Mouse (Mus musculus) left cerebral cortex, postnatal 10 days (tissue): Measurements from ENCODE around the gene Fastkd3. TPM values are rescaled to one million over a fixed set of nuclear protein-coding genes. Genes with fewer than 3 reads are reported as not detected.
A peak's percentile ranks its signal among the peaks of the same experiment; 100 is the strongest.
"Not testable (repeated sequence)": the region's sequence is repeated elsewhere in the genome, so short reads cannot be mapped to it uniquely, and the experiment has no call there.

Source experiments
- DNase-seq, 2 experiments: peaks; one replicate each; pipeline ENCODE4 v3.0.0; 2021 to 2022; ENCODE audit warnings: low spot score in 2 of 2, mixed read lengths in 1 of 2; ENCODE audit errors: extremely low spot score in 1 of 2
- intact Hi-C: fragments of 180-260 bp; cut with DNase I; formaldehyde crosslinking; loops from one replicate; pipeline ENCODE4 v1.15.1; 2025
- total RNA-seq, 2 experiments: library from RNA; stranded (reverse); gene quantifications; 2 replicates each; pipeline ENCODE4 v1.2.3; 2021

The Fastkd3 gene
- total RNA-seq: 10 to 100 TPM; 12.4 to 13.2 TPM

- DNase-seq: peak; percentile 96 to 99
- intact Hi-C loops: no loop called here
These were observed at the start of gene Fastkd3, which contains the start of gene Mtrr for GRCm38 (mm10) chr13:68581747-68582516. Gene Fastkd3 (plus strand): TSS chr13:68582234. Gene Mtrr (minus strand): TSS chr13:68582149.

- intact Hi-C loops, DNase-seq: not testable (repeated sequence)
These were observed 28.6 kb upstream of the Fastkd3 start for GRCm38 (mm10) chr13:68553391-68553790.

DNA sequence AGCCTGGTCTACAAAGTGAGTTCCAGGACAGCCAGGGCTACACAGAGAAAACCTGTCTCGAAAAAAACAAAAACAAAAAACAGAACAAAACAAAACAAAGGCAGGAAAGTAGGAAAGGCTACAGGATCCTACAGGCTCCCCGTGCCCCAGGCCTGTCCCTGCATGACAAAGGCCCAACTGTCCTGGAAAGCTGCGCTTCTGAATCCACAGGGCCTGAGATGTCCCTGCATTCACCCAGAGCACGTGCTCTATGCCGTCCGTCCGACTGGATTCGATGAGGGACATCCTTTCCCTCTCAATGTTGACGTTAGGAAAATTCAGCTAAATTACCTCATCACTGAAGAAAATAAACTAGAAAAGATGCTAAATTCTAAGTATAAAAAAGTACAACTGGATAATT, 13.9 kb upstream of the Fastkd3 start:
- no peak for DNase-seq
- intact Hi-C loops: no loop called here

DNA sequence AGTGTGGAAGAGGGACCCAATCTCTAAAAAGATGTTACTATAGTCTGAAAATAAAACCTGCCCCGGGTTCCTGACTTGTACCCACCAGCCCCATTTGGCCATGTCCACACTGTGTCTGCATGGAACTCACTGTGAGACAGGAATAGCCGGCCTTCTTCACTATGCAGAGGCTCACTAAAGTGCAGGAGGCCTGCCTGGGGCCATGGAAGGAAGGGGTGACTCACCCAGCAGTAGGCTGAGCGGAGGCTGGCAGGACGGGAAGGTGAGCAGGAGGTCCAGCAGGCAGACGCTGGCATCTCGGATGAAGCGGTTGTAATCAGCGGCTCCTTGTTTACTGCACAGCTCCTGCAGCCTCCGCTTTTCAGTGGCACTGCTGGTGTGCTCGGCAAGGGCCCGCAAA, 13.5 kb upstream of the Fastkd3 start:
- intact Hi-C loops: no loop called here
- DNase-seq: peak in 1 of 2 experiments; percentile 30

GRCm38 (mm10) chr13:68569589-68570336, 12.3 kb upstream of the Fastkd3 start:
- intact Hi-C loops: no loop called here
- peak; percentile 60 to 74 for DNase-seq

DNA sequence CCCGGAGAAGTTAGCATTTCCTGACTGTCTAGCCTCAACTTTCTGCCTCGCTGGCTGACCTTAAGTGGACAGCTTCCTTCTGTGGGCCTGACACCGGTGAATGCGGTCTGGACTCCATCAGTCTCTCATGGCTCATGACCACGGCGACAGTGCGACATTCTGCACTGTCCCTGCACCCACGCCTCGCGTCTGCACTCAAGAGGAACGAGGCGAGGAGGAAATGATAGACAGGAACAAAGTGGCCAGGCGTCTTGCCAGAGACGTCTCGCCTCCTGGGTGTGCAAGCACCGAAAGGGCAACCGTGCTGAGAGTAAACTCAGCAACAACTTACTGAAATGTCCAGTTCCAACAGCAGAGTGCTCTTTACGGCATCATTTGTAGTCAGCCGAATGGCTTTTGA, 9.8 kb upstream of the Fastkd3 start:
- DNase-seq: no peak
- intact Hi-C loops: no loop called here

- intact Hi-C loops: no loop called here
- no peak for DNase-seq
These were observed 8.8 kb upstream of the Fastkd3 start for GRCm38 (mm10) chr13:68572966-68573913.

GRCm38 (mm10) chr13:68574398-68574797, 7.6 kb upstream of the Fastkd3 start:
- intact Hi-C loops: no loop called here

DNA sequence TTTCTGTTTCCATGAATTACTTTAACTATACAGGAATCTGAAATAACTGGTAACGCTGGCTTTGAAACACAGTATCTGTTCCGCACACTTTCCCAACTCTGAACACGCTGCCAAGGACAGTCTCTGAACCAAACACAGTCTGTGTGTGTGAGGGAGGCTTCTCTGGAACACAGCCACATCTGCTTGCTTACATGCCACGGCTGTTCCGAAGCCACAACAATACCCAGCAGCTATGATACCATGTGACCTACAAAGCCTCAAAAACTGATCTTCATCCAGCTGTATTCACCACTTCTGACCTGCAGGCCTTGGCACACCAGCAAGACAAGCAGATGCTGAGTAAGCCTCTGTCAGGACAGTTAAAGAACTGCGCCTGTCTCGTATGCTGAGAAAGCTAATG, 4.1 kb upstream of the Fastkd3 start:
- peak in 1 of 2 experiments; percentile 48 for DNase-seq
- intact Hi-C loops: no loop called here

More at GRCm38 (mm10) chr13:68574398-68574797, 7.6 kb upstream of the Fastkd3 start:
- DNase-seq: no peak

- no peak for DNase-seq
- intact Hi-C loops: no loop called here
These were observed 821 bp upstream of the Fastkd3 start for GRCm38 (mm10) chr13:68581086-68581740.

GRCm38 (mm10) chr13:68582517-68582780, 415 bp downstream of the Fastkd3 start:
- DNase-seq: no peak
- intact Hi-C loops: no loop called here

DNA sequence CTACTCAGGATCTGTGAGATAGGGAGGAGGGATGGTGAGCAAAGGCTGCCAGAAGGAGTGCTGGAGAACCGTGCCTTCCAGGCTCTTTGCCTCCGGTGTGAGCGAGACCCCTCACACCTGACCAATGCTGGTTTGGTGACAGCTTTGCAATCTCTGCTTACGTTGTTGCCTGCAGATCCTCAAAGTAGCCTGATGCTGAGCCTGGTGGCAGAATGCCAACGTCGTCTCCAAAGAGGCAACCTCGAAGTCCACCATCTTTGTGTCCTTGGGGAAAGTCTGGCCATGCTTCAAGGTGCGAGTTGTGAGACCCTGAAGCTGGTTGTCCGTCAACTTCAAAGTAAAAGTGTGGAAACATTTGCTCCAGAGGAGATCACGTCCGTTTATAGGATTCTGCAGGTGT, 1.9 kb downstream of the Fastkd3 start:
- intact Hi-C loops: no loop called here
- DNase-seq: peak in 1 of 2 experiments; percentile 47

- DNase-seq: no peak
- intact Hi-C loops: no loop called here
These were observed 3.4 kb downstream of the Fastkd3 start for GRCm38 (mm10) chr13:68585441-68585840.

DNA sequence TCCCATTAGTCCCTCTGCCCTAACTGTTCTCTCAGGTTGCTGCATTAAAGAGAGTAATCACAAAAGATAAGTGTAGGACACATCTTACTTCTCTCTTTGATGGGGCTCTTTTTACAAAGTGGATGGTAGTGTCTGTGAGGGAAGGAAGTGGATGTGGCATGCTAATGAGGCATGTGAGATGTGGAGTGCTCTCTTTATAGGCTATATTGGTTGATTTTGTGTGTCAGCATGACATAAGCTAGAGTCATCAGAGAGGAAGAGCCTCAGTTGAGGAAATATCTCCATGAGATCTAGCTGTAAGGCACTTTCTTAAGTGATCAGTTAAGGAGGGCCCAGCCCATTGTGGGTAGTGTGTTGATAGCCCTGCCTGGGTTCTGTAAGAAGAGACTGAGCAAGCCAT, 6.3 kb downstream of the Fastkd3 start:
- intact Hi-C loops: no loop called here
- no peak for DNase-seq

- no peak for DNase-seq
- intact Hi-C loops: no loop called here
These were observed 11.8 kb downstream of the Fastkd3 start for GRCm38 (mm10) chr13:68593797-68594196.

- DNase-seq: no peak
- intact Hi-C loops: no loop called here
These were observed 15.2 kb downstream of the Fastkd3 start, which contains the start of gene 1700001L19Rik for GRCm38 (mm10) chr13:68597199-68597598. Gene 1700001L19Rik (plus strand): TSS chr13:68597421.

- DNase-seq: peak in 1 of 2 experiments; percentile 46
- intact Hi-C loops: no loop called here
These were observed 15.6 kb downstream of the Fastkd3 start for GRCm38 (mm10) chr13:68597667-68598066.

GRCm38 (mm10) chr13:68598953-68599352, 16.9 kb downstream of the Fastkd3 start:
- intact Hi-C loops: no loop called here

DNA sequence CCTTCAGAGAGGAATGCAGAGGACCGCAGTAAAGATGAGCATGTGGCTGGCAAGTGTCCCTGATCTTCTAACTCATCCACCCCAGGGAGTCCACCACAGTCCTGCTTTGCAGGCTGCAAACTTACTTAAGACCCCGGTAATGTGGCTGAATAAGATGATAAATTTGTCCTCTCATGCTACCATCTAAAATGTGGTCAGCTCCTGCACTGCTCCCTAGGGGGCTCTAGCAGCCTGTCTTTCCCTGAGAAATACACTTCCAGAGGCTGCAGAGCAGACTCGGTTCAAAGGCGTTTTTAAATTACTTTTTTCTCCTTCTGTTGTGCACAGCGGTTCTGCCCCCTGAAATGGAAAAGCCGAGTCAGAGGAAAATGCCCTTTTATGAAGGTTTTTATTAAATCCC, 19.1 kb downstream of the Fastkd3 start:
- DNase-seq: no peak
- intact Hi-C loops: loop anchor here (5.0 to 10.0 kb wide), 4 partner anchors 396 to 881 kb away; partner anchors contain the start of gene Adcy2

More at GRCm38 (mm10) chr13:68598953-68599352, 16.9 kb downstream of the Fastkd3 start:
- DNase-seq: no peak
